In genomic region chr13:43864153-43864861, GRCm38 (mm10) we compare ENCODE assay signal across 1 mouse cellular context.
TF ChIP-seq lines count a peak whose summit lies in the region.

No protein-coding gene starts in this region.

TF ChIP-seq in CH12.LX, 34 proteins besides CTCF, POLR2A, EP300 and RAD21 (continued from another document):
- peak; percentile 72 for TF ChIP-seq TCF12 (IDR thresholded peaks at IDR 0.05; ENCODE audit: low read depth, low read length)
- peak; percentile 95 for TF ChIP-seq NRF1 (IDR thresholded peaks at IDR 0.05; ENCODE audit: low read depth, low read length)
- peak; percentile 14; the same call in 1 of the 2 replicates for TF ChIP-seq ETS1 (conservative IDR thresholded peaks at IDR 0.05; ENCODE audit: low read depth, low read length)
- TF ChIP-seq JUN (IDR thresholded peaks at IDR 0.05; ENCODE audit: insufficient read depth, low read depth, low read length), result no peak
- TF ChIP-seq USF1 (IDR thresholded peaks at IDR 0.05; ENCODE audit: low read depth, low read length), result peak; percentile 96
- no peak for TF ChIP-seq UBTF (IDR thresholded peaks at IDR 0.05; ENCODE audit: low read depth, low read length)
- TF ChIP-seq NELFE (IDR thresholded peaks at IDR 0.05; ENCODE audit: low read depth, low read length), result peak; percentile 69
- TF ChIP-seq MEF2A (IDR thresholded peaks at IDR 0.05; ENCODE audit: borderline replicate concordance, low read depth, low read length), result no peak; the same call in 1 of the 2 replicates
- TF ChIP-seq MAZ (IDR thresholded peaks at IDR 0.05; ENCODE audit: low read depth, low read length), result peak; percentile 34; the same call in 1 of the 2 replicates
- TF ChIP-seq JUND (conservative IDR thresholded peaks at IDR 0.05; ENCODE audit: low read depth, low read length), result no peak
- no peak for TF ChIP-seq POLR2AphosphoS2 (IDR thresholded peaks at IDR 0.05; ENCODE audit: low read depth, low read length)
- TF ChIP-seq ZMIZ1 (IDR thresholded peaks at IDR 0.05; ENCODE audit: low read depth, low read length), result peak; percentile 65; the same call in 1 of the 2 replicates
- TF ChIP-seq KAT2A (IDR thresholded peaks at IDR 0.05; ENCODE audit: insufficient replicate concordance, low read length), result no peak
- TF ChIP-seq MYC (IDR thresholded peaks at IDR 0.05; ENCODE audit: low read depth, low read length), result peak; percentile 39; the same call in 1 of the 2 replicates
- peak; percentile 32; the same call in 1 of the 2 replicates for TF ChIP-seq CHD2 (IDR thresholded peaks at IDR 0.05; ENCODE audit: low read length)
- 0 out of 2 replicates have a peak, but pooled peaks have one; percentile 62 for TF ChIP-seq E2F4 (IDR thresholded peaks at IDR 0.05; ENCODE audit: insufficient replicate concordance, low read depth, low read length)
